Mouse (Mus musculus): ENCODE results near the gene Fggy.

The Fggy gene

DNA sequence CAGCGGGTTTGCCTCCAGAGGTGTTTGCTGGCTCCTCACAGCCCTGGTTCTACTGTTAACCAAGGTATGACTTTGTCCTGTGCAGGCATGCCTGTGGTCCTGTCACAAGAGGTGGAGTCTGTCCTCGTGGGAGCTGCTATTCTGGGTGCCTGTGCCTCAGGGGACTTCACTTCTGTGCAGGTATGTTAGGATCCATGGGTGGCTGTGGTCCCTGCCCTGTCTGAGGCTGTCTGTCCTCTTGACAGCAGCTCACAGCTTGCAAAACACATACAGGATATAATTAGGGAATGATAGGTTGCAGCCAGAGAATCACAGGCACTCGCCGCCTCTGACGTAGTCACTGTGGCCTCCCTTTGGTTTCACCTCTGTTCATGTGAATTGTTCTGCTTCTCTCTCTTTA lies 292.2 kb downstream of the Fggy start:
- no peak for DNase-seq (ENCODE audit: inconsistent age in 2 of 2, low spot score in 1 of 2)

DNA sequence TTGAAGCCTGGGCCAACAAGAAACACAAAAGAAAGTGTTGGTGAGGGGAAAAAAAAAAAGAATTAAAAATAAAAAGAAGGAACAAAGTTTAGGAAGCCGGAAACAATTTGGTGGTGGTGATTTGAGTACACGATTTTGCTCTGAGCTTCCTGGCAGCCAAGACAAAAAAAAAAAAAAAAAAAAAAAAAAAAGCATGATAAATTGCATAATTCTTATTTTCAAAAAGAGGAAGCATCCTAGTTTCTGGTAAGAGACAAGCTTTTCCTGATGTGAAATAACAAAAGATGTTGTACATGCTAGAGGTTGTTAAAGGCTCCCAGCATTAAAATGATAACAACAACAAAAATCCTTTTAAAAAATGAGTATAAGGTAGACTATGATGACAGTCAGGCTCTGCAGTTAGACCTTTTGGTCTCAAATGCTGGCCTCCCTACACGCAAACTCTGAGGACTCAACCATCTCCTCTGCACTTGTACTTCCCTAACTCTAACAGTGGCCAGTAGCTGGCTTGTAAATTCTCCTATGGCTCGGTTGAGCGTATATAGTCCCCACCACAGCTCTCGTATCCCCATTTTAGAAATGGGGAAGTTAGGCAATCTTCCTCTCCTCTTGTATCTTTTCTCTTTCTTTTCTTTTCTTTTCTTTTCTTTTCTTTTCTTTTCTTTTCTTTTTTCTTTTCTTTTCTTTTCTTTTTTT lies 292.9 kb downstream of the Fggy start:
- DNase-seq (ENCODE audit: inconsistent age in 2 of 2, low spot score in 1 of 2) = no peak

DNA sequence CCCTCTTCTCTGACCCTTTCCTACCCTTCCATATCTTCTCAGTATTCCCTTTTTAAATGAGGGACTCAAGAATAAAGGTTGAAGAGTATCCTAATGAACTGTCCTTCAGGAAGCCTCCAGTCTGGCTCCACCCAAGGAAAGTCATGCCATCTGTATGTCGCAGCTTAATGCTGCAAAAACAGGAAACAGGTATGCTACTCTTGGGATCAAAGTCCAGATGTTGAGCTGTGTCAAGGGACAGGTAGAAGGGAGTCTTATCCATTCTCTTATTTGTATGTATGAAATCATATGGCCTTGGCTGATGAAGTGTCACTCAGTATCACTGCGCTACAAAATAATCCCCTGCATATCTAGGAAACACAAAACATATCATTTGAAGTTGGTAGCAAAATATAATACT lies 294.9 kb downstream of the Fggy start:
- no peak for DNase-seq (ENCODE audit: inconsistent age in 2 of 2, low spot score in 1 of 2)

DNA sequence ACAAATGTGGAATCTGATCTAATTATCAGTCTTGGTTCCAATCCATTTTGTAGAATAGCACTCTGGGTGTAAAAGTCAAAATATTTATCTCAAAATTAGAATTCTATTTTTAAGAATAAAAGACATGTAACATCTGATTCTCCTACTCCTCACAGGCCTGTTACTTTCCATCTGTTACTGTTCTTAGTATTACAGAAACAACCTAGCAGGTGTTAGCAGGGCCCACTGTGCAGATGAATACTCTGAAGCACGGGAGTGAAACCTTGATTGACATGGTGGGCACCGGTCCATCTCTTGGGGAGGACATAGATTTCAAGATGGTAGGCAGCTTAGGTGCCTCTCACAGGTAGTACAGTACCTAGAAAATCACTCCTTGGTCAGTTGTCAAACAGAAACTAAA lies 298.7 kb downstream of the Fggy start:
- no peak for DNase-seq (ENCODE audit: inconsistent age in 2 of 2, low spot score in 1 of 2)

DNA sequence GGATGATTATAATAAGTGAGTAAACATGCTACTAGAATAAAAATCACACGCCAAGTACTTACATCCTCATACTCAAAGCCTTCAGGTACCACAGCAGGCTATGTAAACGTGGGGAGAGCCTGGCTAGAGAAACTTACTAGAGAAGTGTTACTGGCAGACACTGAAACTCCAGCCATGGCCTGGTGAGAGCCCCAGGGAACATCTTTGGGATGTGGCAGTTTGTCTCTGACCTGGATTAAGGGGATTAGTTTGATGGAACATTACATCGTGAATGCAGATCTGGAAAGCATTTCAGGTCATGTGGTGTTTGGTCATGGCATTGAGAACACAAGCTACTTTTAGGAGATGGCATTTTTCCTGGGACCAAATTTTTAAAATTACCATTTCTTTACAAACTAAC lies 303.3 kb downstream of the Fggy start:
- DNase-seq (ENCODE audit: inconsistent age in 2 of 2, low spot score in 1 of 2) = no peak

DNA sequence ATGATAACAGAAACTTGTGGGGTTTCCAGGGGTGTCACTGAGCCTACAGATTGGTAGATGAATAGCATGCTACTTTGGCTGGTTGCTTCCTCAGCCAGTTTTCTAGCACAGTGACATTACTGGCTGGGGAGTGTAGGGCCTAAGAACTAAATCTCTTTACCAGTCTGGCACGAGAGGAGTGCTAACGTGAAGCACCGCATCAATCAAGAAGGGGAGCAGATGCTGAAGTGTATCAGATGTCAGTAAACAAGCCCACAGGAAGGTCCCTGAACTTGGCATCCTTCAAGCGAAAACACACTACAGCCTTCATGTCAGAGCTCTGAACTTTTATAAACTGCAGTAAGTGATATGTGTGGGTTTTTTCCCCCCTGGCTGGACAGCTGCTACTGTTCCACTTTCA lies 303.8 kb downstream of the Fggy start:
- DNase-seq (ENCODE audit: inconsistent age in 2 of 2, low spot score in 1 of 2) = no peak

DNA sequence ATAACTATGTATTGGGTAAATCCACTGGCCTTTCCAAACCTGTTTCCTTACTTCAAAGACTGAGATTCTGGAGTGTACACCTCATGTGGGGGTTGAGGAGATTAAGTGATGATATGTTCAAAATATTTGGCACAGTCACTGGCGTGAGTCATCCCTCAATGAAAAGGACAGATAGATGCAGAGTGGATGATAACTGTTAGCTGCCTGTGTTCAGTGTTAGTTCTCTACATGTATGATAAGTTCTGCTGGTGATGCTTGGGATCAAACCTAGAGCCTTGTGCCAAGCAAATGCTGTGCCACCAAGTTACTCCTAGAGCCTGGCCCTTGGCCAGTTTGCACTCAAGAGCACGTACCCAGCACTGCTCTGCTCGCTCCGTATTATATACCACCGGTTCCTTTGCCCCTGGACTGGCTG lies 304.4 kb downstream of the Fggy start:
- peak; percentile 72 to 90 for DNase-seq (ENCODE audit: inconsistent age in 2 of 2, low spot score in 1 of 2)

DNA sequence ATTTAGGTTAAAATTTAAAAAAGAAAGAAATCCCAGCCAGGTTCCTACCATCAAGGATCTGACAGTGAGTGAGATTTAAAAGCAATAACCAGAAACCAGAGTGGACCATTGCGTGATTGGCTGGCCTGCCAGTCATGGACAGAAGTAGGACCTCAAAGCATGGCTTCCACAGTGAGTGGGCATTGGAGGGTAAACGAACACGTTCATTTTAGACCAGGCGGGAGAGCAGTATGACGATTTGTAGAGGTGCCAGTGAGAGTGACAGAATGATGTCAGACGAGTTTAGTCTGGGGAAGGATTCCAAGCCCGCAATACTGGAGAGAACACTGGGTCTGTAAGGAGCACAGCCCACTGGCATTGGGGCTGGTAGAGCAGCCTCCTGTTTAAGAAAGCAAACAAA lies 305.0 kb downstream of the Fggy start:
- DNase-seq (ENCODE audit: inconsistent age in 2 of 2, low spot score in 1 of 2) = no peak

DNA sequence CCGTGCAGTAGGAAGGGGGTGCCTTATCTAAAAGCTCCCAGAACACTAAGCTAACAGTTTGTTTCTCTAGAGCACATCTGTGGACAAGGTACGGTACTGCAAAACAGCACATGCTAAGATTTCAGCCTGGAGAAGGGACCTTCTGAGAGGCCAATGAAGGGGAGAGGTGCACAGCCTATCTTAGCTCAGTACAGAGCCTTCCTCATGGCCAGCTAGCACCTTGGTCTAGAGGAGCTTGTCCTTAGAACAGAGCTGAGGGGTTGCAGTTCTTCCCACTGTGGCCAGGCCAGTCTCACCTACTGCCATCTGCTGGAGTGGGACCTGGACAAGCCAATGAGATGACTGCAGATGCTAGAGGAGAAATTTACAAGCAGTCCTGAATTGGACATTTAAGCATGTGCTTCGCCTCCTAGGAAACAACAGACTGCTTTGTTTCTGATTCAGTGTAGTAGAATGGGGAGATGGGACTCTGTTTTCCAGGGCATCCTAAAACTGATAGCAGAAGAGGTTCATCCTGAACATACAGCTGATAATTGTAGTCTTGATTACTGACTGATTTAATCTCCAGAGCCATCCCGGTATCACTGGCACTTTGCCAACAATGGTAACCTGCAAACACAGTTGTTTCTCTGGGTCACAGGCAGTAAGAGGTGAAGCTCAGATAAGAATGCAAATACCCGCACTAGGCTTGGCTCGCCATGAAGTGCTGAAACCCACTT lies 305.6 kb downstream of the Fggy start:
- peak; percentile 32 to 67 for DNase-seq (ENCODE audit: inconsistent age in 2 of 2, low spot score in 1 of 2)

DNA sequence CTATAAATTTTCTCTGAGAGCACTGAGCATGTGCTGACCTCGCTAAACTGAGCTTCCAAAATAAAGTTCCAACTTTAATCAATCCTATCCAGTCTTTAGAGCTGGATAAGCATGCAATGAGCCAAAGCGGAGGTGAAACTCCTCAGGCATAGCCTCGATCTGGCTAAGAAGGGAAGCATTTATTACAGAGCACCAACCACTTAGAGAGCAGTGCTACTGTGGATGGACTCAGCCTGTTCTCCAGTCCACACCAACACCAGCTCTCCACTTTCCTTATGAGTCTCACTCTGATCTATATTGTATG lies 306.1 kb downstream of the Fggy start:
- DNase-seq (ENCODE audit: inconsistent age in 2 of 2, low spot score in 1 of 2) = no peak

DNA sequence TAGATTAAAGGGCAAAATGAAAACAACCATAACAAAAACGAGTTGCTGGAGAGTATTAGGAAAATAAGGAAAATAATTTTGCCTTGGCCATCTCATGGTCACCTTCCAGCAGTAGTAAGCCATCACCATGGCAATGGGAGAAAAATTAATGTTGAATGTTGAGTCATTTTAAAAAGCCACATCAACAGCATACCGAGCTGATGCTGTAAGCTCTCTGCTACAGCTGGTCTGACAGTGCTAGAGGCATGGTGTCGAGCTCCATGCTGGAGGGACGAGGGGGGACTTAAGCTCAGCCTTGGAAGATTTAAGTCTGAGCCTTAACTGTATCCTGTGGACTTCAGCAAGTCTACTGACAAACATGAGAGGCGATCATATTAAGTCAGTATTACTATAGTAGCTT lies 307.9 kb downstream of the Fggy start:
- DNase-seq (ENCODE audit: inconsistent age in 2 of 2, low spot score in 1 of 2) = peak; percentile 55 to 82

DNA sequence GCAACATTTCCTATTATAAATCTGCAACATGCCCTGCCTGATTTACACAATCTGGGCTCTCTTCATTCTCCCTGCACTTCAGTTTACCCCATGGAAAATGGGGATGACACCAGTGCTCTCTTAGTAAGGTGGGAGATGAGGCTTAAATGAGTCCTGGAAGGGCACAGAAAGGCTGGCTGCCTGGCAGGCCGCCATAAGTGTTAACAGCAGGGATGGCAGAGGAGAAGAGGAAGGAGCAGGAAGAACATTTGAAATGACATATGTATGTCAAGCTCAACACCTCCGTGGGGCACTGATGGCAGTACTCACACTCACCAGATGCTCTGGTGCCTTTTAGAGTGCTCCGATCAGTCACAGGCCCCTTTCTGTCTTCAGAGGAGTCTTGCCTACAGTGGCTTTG lies 308.6 kb downstream of the Fggy start:
- peak; percentile 25 to 53 for DNase-seq (ENCODE audit: inconsistent age in 2 of 2, low spot score in 1 of 2)

DNA sequence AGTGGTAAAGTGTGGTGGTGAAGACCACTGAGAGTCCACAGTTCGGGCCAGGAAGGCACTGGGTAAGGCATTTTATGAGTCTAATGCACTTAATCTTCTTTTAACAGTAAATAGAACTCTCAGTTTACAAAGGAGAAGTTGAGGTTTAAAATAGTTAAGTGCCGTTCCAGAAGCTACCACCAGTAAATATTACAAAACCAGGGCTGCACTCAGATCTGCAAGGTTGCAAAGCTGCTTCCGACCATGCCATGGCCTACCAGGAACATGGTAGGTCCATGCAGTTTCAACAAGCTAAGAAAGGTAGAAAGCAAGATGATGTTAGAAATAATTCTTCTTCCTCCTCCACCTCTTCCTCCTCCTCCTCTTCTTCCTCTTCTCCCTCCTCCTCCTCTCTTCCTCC lies 309.8 kb downstream of the Fggy start:
- DNase-seq (ENCODE audit: inconsistent age in 2 of 2, low spot score in 1 of 2) = no peak

DNA sequence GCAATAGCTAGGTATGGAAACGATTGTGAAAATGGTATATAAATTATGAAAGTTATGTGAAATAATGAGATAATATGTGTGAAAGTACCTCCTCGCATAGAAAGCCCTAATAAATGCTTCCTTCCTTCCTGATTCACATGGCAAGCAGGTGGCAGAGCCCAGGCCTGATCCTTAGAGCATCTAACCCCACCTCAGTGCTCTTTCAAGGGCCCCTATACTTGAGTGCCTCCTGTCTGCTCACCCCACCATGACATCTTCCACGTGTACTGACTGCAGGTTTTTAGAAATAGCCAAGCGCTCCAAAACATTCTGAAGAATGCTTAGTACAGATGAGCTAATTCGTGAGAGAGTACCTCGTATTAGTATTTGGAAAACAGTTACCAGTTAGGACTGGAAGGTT lies 311.0 kb downstream of the Fggy start:
- DNase-seq (ENCODE audit: inconsistent age in 2 of 2, low spot score in 1 of 2) = no peak

DNA sequence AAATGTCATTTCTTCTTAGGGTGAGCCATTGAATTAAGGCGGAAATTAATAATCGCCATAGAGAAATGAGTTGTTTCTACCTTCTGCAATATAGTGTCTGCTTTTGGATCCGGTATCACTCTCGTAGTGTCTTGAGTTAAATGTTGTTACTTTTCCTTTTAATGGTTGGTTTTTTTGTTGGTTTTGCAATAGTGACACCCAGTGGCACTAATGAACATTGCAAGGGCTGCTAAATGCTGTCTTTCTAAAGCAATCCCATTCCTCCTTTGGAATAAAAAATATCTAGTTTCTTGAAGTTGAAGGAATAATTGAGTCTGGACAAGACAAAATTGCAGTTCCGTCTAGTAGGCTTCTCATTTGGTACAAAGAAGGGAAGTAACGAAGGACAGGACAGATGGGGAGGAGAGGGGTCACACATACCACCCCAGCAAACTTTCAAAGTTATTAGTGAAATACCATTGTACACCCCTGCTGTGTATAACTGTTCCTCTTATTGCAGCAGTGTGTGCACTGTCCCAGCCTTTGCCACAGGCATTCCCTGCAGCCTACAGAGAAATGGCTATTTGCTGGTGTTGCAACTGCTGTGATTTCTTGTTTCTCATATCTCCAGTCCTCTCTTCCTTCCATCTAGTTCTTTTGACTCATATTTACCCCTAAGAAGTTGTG lies 314.0 kb downstream of the Fggy start:
- DNase-seq (ENCODE audit: inconsistent age in 2 of 2, low spot score in 1 of 2) = peak; percentile 64 to 91

DNA sequence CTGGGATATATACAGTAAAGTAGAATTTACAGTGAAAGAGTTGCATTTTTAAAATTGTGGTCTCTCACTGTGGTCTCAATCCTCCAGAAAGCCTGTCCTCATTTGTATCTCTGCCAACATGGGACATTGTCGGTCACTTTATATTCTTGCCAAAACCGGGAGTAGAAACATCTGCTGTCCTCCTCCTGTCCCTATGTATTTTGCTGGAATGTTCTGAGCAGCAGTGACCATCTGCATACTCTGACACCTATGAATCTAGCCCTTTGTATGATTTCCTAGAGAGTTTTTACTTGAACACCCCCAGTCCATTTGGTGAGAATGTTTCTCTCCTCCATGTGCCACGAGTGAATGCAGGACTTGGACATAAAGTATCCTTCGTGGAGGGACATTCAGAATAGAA lies 318.6 kb downstream of the Fggy start:
- DNase-seq (ENCODE audit: inconsistent age in 2 of 2, low spot score in 1 of 2) = no peak

DNA sequence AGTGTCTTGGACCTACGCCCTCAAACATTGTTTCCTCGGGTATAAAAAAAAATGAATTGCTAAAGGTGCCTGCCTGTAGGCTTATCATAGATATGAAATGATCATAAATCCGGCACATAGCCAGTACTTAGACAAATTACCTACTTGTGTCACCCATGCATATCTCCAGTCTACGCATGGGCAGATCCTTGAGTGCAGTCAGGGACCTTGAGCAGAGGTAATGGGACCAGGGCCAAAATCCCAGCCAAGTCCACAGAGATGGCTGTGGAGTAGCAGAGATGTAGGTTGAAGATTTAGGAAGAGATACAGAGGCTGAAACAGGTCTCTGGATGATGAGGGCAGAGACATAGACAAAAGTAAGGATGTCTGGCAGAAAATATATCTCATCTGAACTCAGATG lies 320.1 kb downstream of the Fggy start:
- DNase-seq (ENCODE audit: inconsistent age in 2 of 2, low spot score in 1 of 2) = peak; percentile 69 to 86

DNA sequence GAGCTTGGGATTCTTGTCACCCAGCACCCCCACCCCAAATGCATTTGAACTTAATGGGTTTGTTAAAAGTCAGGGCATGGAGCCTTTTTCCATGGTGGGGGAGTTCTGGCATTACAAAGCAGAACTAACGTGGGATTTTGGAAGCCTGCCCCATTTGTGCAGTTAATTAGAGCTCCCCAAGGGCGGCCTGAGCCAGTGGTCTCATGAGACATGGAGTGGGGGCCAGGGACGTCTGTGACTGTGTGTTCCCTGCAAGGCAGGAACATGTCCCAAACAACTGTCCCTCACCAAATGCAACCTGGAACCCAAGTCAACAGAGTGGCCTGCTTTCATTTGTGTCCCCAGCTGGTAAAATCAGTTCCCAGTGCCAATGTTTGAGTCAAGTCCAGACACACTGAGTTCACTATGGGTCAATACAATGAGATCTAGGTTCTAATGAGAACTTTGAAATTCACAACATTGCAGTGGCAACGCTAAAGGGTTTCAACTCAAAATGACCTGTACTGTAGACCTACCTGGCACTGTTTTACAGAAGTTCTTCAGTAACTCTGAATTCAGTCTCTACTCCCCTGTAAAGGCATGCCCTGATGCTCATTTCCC lies 324.5 kb downstream of the Fggy start:
- no peak for DNase-seq (ENCODE audit: inconsistent age in 2 of 2, low spot score in 1 of 2)

DNA sequence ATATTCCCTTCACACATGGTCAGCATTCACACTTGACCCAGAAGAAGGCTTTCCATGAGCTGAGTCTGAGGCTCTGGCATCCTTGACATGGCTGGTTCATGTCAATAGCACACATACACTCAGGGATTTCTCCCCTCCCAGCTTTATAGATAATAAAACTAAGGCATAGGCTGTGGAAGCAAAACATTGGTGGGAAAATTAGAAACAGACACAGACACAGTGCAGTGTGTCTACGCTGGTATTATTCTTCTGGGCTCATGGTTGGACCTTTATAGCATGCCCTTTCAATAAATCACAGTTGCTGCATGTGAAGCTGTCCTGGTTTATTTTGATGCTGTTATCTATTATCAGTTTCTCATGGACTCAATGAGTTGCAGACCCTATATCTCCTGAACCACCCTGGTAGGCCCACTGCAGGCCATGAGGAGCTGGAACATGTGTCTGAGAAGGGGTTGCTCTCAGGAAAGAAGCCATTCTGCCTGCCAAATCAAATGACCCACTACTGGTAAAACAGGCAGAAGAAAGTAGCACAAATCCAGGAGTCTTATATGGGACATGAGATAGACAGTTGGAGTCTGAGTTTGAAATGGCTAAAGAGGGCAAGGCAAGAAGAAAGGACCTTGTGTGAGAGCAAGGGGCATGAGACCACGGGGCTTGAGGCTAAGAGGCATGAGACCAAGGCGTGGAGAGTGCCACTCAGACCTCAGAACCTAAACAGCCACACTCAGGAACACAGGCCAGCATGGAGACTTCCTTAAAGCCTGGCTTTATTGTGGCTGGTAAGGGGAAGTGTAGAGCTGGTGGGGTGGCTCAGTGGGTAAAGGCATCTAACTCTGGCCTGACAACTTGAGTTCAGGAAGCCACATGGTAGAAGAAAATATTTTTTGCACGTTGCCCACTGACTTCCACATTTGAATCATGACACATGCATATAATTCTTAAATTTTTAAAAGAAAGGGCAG lies 327.2 kb downstream of the Fggy start:
- no peak for DNase-seq (ENCODE audit: inconsistent age in 2 of 2, low spot score in 1 of 2)

DNA sequence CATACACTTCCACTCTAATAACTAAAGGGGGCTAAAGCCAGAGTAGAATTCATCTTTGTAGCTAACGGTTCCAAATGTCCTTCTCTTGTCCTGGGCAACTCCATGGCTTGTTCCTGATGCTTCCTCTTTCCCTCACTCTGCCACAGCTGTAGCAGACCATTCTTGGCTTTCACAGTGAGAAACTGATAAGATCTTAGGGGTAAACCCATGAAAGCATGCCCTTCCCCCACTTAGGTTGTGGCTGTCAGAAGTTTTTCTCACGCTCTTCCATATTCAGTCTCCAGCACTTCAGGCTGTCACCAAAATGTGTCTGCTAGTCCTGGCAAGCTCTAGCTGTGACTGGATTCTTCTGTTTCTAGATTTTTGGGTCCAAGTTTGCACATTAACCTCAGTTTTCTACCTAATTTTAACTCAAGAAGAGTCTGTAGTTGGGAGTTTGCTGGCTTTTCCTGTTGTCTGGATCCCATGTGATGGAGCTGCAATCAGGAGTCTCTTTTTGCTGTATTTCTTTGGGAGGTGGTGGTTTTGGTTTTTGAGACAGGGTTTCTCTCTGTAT lies 338.0 kb downstream of the Fggy start:
- no peak for DNase-seq (ENCODE audit: inconsistent age in 2 of 2, low spot score in 1 of 2)

DNA sequence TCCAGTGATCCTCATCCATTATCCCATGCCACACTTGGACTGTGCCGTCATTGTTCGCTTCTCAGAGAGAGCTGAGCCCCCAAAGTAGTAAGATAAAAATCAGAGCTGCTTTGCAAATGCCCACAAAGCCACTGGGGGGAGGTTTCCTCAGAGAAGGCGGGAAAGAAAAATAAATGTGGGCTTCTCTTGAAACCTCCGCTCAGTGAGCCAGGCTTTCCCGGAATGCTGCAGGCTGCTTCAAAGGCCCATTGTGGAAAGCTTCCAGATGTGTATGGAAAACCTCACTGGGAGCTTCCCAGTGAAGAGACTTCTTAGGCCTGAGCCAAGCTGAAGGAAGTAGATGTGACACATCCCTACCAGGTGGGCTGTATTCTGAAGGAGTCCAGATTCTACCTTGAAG lies 339.3 kb downstream of the Fggy start:
- DNase-seq (ENCODE audit: inconsistent age in 2 of 2, low spot score in 1 of 2) = no peak

All from adrenal gland, adult (tissue).